23 mouse cellular contexts compared by ENCODE assay signal in the genomic region with DNA sequence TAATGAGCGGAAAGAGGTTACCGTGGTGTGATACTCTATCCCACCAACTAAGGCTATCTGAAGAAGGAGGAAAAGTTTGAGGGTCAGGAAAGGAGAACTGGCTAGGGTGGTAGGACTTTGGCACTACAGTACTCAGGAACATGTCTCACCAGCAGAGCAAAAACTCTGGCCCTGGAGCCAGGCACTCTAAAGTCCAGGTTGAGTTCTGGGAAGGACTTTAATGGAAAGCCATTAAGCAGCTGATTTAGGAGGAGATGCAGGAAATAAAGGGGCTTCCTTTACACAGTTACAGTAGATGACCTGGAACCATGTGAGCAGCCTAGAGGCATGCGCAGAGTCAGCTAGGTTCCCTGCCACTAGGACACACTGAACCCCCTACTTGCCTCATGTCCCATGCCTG. TPM values are rescaled to one million over a fixed set of nuclear protein-coding genes. Genes with fewer than 3 reads are reported as not detected.
DNase-seq lines count a peak whose midpoint lies in the region; ATAC-seq and TF ChIP-seq lines count a peak whose summit lies in the region.
"Had no signal": no experiment of that assay in that cellular context is flagged by ENCODE, and none has a peak within 500 bp of the region (broad histone marks: within the 10 kb centered on the region; RNA-seq: fewer than 3 reads in every experiment).

No protein-coding gene starts in this region.

- no peak for DNase-seq in heart, adult 2 months
- DNase-seq in heart, adult 9 months (ENCODE audit: low spot score in 2 of 2), result no peak
- peak; percentile 91 for DNase-seq in kidney, adult 2 months
- DNase-seq in hindbrain, embryonic 14.5 days (ENCODE audit: low spot score), result no peak
- DNase-seq: adrenal gland, postnatal 10 days; cerebellum, adult 18-20 months; cerebellum, adult 9-11 months; cerebellum, postnatal 36 days; gastrocnemius, postnatal 25 days; heart, postnatal 10 days; heart, postnatal 4 days had no signal

- no peak overlapping the region for H3K9ac ChIP-seq in heart, adult 2 months (ENCODE audit: low read depth, low read length)
- no peak overlapping the region for H3K9ac ChIP-seq in kidney, embryonic 14.5 days (ENCODE audit: low read depth, low read length)
- H3K9ac ChIP-seq in liver, embryonic 16.5 days (ENCODE audit: low read depth, low read length), result no peak overlapping the region
- H3K9ac ChIP-seq in liver, embryonic 12.5 days, result no peak overlapping the region
- no peak overlapping the region for H3K9ac ChIP-seq in hindbrain, embryonic 14.5 days
- H3K9ac ChIP-seq: embryonic facial prominence, embryonic 13.5 days; forebrain, embryonic 12.5 days; hindbrain, embryonic 12.5 days had no signal

- no peak for ATAC-seq in kidney, embryonic 14.5 days (ENCODE audit: low FRiP score, low TSS enrichment)
- ATAC-seq in liver, embryonic 16.5 days (ENCODE audit: low read depth), result 0 out of 2 replicates have a peak, but pooled peaks have one; percentile 25
- no peak for ATAC-seq in liver, embryonic 12.5 days
- ATAC-seq in hindbrain, embryonic 14.5 days (ENCODE audit: low FRiP score), result no peak
- ATAC-seq: forebrain, embryonic 16.5 days had no signal

- no peak overlapping the region for H3K4me3 ChIP-seq in heart, adult 2 months
- H3K4me3 ChIP-seq in kidney, adult 2 months (ENCODE audit: insufficient read depth, low read depth, low read length), result no peak overlapping the region
- no peak overlapping the region for H3K4me3 ChIP-seq in kidney, embryonic 14.5 days (ENCODE audit: low read length)
- no peak overlapping the region for H3K4me3 ChIP-seq in liver, embryonic 16.5 days (ENCODE audit: low read depth, low read length)
- H3K4me3 ChIP-seq in liver, embryonic 12.5 days, result no peak overlapping the region
- no peak overlapping the region for H3K4me3 ChIP-seq in hindbrain, embryonic 14.5 days (replicated peaks; ENCODE audit: low read length)
- H3K4me3 ChIP-seq: embryonic facial prominence, embryonic 13.5 days; forebrain, embryonic 12.5 days; heart, embryonic 10.5 days; hindbrain, embryonic 12.5 days had no signal

- H3K79me2 ChIP-seq in heart, adult 2 months (replicated peaks; ENCODE audit: control insufficient read depth, insufficient read depth, low read length), result peaks cover 9% of the 10 kb centered on the region

- H3K4me2 ChIP-seq in kidney, embryonic 14.5 days (replicated peaks; ENCODE audit: low read depth, low read length), result no peak overlapping the region
- no peak overlapping the region for H3K4me2 ChIP-seq in liver, embryonic 16.5 days (ENCODE audit: low read depth, low read length)
- no peak overlapping the region for H3K4me2 ChIP-seq in liver, embryonic 12.5 days
- no peak overlapping the region for H3K4me2 ChIP-seq in hindbrain, embryonic 14.5 days (replicated peaks)
- H3K4me2 ChIP-seq: embryonic facial prominence, embryonic 13.5 days; forebrain, embryonic 12.5 days; hindbrain, embryonic 12.5 days had no signal

- no peaks in the 10 kb centered on the region for H3K27me3 ChIP-seq in heart, adult 2 months (ENCODE audit: control insufficient read depth, insufficient read depth, low read length)
- H3K27me3 ChIP-seq in kidney, adult 2 months (replicated peaks; ENCODE audit: control insufficient read depth, insufficient read depth, low read length), result no peaks in the 10 kb centered on the region
- H3K27me3 ChIP-seq in kidney, embryonic 14.5 days (ENCODE audit: control insufficient read depth, insufficient read depth, low read length), result no peaks in the 10 kb centered on the region
- no peaks in the 10 kb centered on the region for H3K27me3 ChIP-seq in liver, embryonic 16.5 days (ENCODE audit: control insufficient read depth, insufficient read depth, low read depth, low read length)
- H3K27me3 ChIP-seq in liver, embryonic 12.5 days (replicated peaks), result no peaks in the 10 kb centered on the region
- no peaks in the 10 kb centered on the region for H3K27me3 ChIP-seq in hindbrain, embryonic 14.5 days (ENCODE audit: control insufficient read depth, insufficient read depth, low read length)
- H3K27me3 ChIP-seq: embryonic facial prominence, embryonic 13.5 days; forebrain, embryonic 12.5 days; hindbrain, embryonic 12.5 days had no signal

- peaks cover 21% of the 10 kb centered on the region for H3K36me3 ChIP-seq in heart, adult 2 months (ENCODE audit: control insufficient read depth, insufficient read depth, low read length)
- H3K36me3 ChIP-seq in kidney, adult 2 months (ENCODE audit: control insufficient read depth, insufficient read depth, low read length), result no peaks in the 10 kb centered on the region
- H3K36me3 ChIP-seq in kidney, embryonic 14.5 days (ENCODE audit: control insufficient read depth, insufficient read depth, low read length), result peaks cover 12% of the 10 kb centered on the region; the same call in 1 of the 2 replicates
- H3K36me3 ChIP-seq in liver, embryonic 16.5 days (ENCODE audit: control insufficient read depth, insufficient read depth), result peaks cover 4% of the 10 kb centered on the region
- peaks cover 58% of the 10 kb centered on the region for H3K36me3 ChIP-seq in liver, embryonic 12.5 days
- peaks cover 13% of the 10 kb centered on the region for H3K36me3 ChIP-seq in hindbrain, embryonic 14.5 days (replicated peaks; ENCODE audit: control insufficient read depth, insufficient read depth)

- TF ChIP-seq CTCF in heart, adult 2 months (IDR thresholded peaks at IDR 0.05), result no peak
- no peak for TF ChIP-seq CTCF in kidney, adult 2 months (conservative IDR thresholded peaks at IDR 0.05; ENCODE audit: insufficient read depth, insufficient read length, low read depth, low read length)

- intact Hi-C loops in heart, adult 2 months (cut with DNase I), result loop anchor here (10.0 kb wide), 1 partner anchor 338 kb away; no protein-coding TSS in a partner anchor

- WGBS in heart, adult 2 months, result 73% methylated on average over 3 of the region's 3 CpGs
- WGBS in kidney, adult 2 months, result 55% methylated on average over 3 of the region's 3 CpGs
- 92% methylated on average over 3 of the region's 3 CpGs for WGBS in kidney, embryonic 14.5 days
- 91% methylated on average over 3 of the region's 3 CpGs for WGBS in liver, embryonic 16.5 days (ENCODE audit: insufficient replicate concordance)
- WGBS in liver, embryonic 12.5 days (ENCODE audit: insufficient replicate concordance), result 95% methylated on average over 3 of the region's 3 CpGs
- WGBS in hindbrain, embryonic 14.5 days, result 91% methylated on average over 3 of the region's 3 CpGs

- peak overlapping the region; percentile 10; the same call in 1 of the 2 replicates for H3K27ac ChIP-seq in heart, adult 2 months
- H3K27ac ChIP-seq in kidney, adult 2 months (ENCODE audit: insufficient read depth, low read depth, low read length), result peak overlapping the region; percentile 94
- H3K27ac ChIP-seq in kidney, embryonic 14.5 days (ENCODE audit: low read depth, low read length), result no peak overlapping the region
- 0 out of 2 replicates have a peak overlapping the region, but pooled peaks have one; percentile 22 for H3K27ac ChIP-seq in liver, embryonic 16.5 days (ENCODE audit: low read length)
- no peak overlapping the region for H3K27ac ChIP-seq in liver, embryonic 12.5 days
- H3K27ac ChIP-seq in hindbrain, embryonic 14.5 days, result no peak overlapping the region
- H3K27ac ChIP-seq: embryonic facial prominence, embryonic 13.5 days; forebrain, embryonic 12.5 days; heart, embryonic 10.5 days; hindbrain, embryonic 12.5 days had no signal

- no peaks in the 10 kb centered on the region for H3K9me3 ChIP-seq in kidney, embryonic 14.5 days (ENCODE audit: control insufficient read depth, low read length)
- H3K9me3 ChIP-seq in liver, embryonic 16.5 days (replicated peaks; ENCODE audit: control insufficient read depth, low read length), result no peaks in the 10 kb centered on the region
- no peaks in the 10 kb centered on the region for H3K9me3 ChIP-seq in liver, embryonic 12.5 days (replicated peaks)
- H3K9me3 ChIP-seq in hindbrain, embryonic 14.5 days (ENCODE audit: control insufficient read depth, low read length), result no peaks in the 10 kb centered on the region
- H3K9me3 ChIP-seq: embryonic facial prominence, embryonic 13.5 days; forebrain, embryonic 12.5 days; heart, embryonic 10.5 days; hindbrain, embryonic 12.5 days had no signal

- no peak for TF ChIP-seq POLR2A in heart, adult 2 months (IDR thresholded peaks at IDR 0.05; ENCODE audit: insufficient read depth, low read depth, low read length)
- no peak for TF ChIP-seq POLR2A in kidney, adult 2 months (IDR thresholded peaks at IDR 0.05; ENCODE audit: low read depth, low read length)

- TF ChIP-seq EP300 in heart, adult 2 months (IDR thresholded peaks at IDR 0.05; ENCODE audit: insufficient read depth, low read depth, low read length), result no peak

- H3K4me1 ChIP-seq in heart, adult 2 months (ENCODE audit: control insufficient read depth, insufficient read depth, low read length), result peaks cover 38% of the 10 kb centered on the region
- H3K4me1 ChIP-seq in kidney, adult 2 months (ENCODE audit: control insufficient read depth, insufficient read depth, low read length), result peaks cover 72% of the 10 kb centered on the region
- H3K4me1 ChIP-seq in kidney, embryonic 14.5 days (ENCODE audit: control insufficient read depth, insufficient read depth, low read length), result peaks cover 17% of the 10 kb centered on the region
- peaks cover 27% of the 10 kb centered on the region for H3K4me1 ChIP-seq in liver, embryonic 16.5 days (ENCODE audit: control insufficient read depth, low read depth, low read length)
- peaks cover 83% of the 10 kb centered on the region for H3K4me1 ChIP-seq in liver, embryonic 12.5 days
- H3K4me1 ChIP-seq in hindbrain, embryonic 14.5 days (replicated peaks; ENCODE audit: control insufficient read depth, insufficient read depth, low read length), result peaks cover 4% of the 10 kb centered on the region; the same call in 1 of the 2 replicates

RNA-seq across cellular contexts. Expression of gene Rab5c, which starts 10.8 kb away (rescaled TPM):
- 10 to 100 TPM; 53.0 to 56.3 TPM for total RNA-seq in heart, adult 2 months (2021)
- polyA plus RNA-seq in heart, adult 2 months (2012; rRNA removed), result 69.3 and 97.8 TPM in 2 replicates
- polyA plus RNA-seq in kidney, adult 2 months (2012; rRNA removed), result 445 and 472 TPM in 2 replicates
- 46.8 and 92.8 TPM in 2 replicates for polyA plus RNA-seq in kidney, embryonic 14.5 days (2014; fragmentation: Nextera tagmentation; extraction: Ambion mirVana)
- 21.9 and 22.6 TPM in 2 replicates for polyA plus RNA-seq in liver, embryonic 16.5 days (2015; fragmentation: Nextera tagmentation; extraction: Ambion mirVana)
- 15.9 and 18.1 TPM in 2 replicates for polyA plus RNA-seq in liver, embryonic 12.5 days (2016; fragmentation: Nextera tagmentation; extraction: Ambion mirVana)
- polyA plus RNA-seq in hindbrain, embryonic 14.5 days (2014; fragmentation: Nextera tagmentation; extraction: Ambion mirVana), result 80.5 and 105 TPM in 2 replicates

RNA-seq across cellular contexts. Expression of gene Hspb9, which starts 13.6 kb away (rescaled TPM):
- not detected for total RNA-seq in heart, adult 2 months (2021)
- 0.50 and 0.62 TPM in 2 replicates for polyA plus RNA-seq in heart, adult 2 months (2012; rRNA removed)
- polyA plus RNA-seq in kidney, adult 2 months (2012; rRNA removed), result 0.48 and 0.49 TPM in 2 replicates
- polyA plus RNA-seq in kidney, embryonic 14.5 days (2014; fragmentation: Nextera tagmentation; extraction: Ambion mirVana), result 0.47 TPM in 1 of 2 replicates, not detected in the other
- polyA plus RNA-seq in liver, embryonic 16.5 days (2015; fragmentation: Nextera tagmentation; extraction: Ambion mirVana), result 0.24 TPM in 1 of 2 replicates, not detected in the other
- polyA plus RNA-seq in liver, embryonic 12.5 days (2016; fragmentation: Nextera tagmentation; extraction: Ambion mirVana), result 0.29 and 0.33 TPM in 2 replicates
- not detected in 2 replicates for polyA plus RNA-seq in hindbrain, embryonic 14.5 days (2014; fragmentation: Nextera tagmentation; extraction: Ambion mirVana)
- total RNA-seq: gastrocnemius, postnatal 25 days; granulocyte monocyte progenitor cell, adult 5-6 weeks; heart, postnatal 10 days; heart, postnatal 4 days had no signal
- polyA plus RNA-seq: embryonic facial prominence, embryonic 13.5 days; forebrain, embryonic 16.5 days; frontal cortex, adult 2 months; heart, embryonic 14.5 days had no signal

RNA-seq across cellular contexts. Expression of gene Kat2a, which starts 14.9 kb away (rescaled TPM):
- total RNA-seq in heart, adult 2 months (2021), result 10 to 100 TPM; 13.1 to 14.0 TPM
- 18.9 and 21.7 TPM in 2 replicates for polyA plus RNA-seq in heart, adult 2 months (2012; rRNA removed)
- polyA plus RNA-seq in kidney, adult 2 months (2012; rRNA removed), result 25.9 and 29.0 TPM in 2 replicates
- 44.3 and 74.5 TPM in 2 replicates for polyA plus RNA-seq in kidney, embryonic 14.5 days (2014; fragmentation: Nextera tagmentation; extraction: Ambion mirVana)
- 9.9 and 12.0 TPM in 2 replicates for polyA plus RNA-seq in liver, embryonic 16.5 days (2015; fragmentation: Nextera tagmentation; extraction: Ambion mirVana)
- polyA plus RNA-seq in liver, embryonic 12.5 days (2016; fragmentation: Nextera tagmentation; extraction: Ambion mirVana), result 39.4 and 40.2 TPM in 2 replicates
- polyA plus RNA-seq in hindbrain, embryonic 14.5 days (2014; fragmentation: Nextera tagmentation; extraction: Ambion mirVana), result 57.8 and 64.1 TPM in 2 replicates

RNA-seq across cellular contexts. Expression of gene Dhx58, which starts 23.1 kb away (rescaled TPM):
- total RNA-seq in heart, adult 2 months (2021), result under 1 TPM; 0.55 to 0.70 TPM
- 2.8 and 3.0 TPM in 2 replicates for polyA plus RNA-seq in heart, adult 2 months (2012; rRNA removed)
- 3.7 and 6.2 TPM in 2 replicates for polyA plus RNA-seq in kidney, adult 2 months (2012; rRNA removed)
- 3.2 TPM in 2 replicates for polyA plus RNA-seq in kidney, embryonic 14.5 days (2014; fragmentation: Nextera tagmentation; extraction: Ambion mirVana)
- polyA plus RNA-seq in liver, embryonic 16.5 days (2015; fragmentation: Nextera tagmentation; extraction: Ambion mirVana), result 1.9 and 2.2 TPM in 2 replicates
- 1.5 and 2.1 TPM in 2 replicates for polyA plus RNA-seq in liver, embryonic 12.5 days (2016; fragmentation: Nextera tagmentation; extraction: Ambion mirVana)
- 0.85 and 1.7 TPM in 2 replicates for polyA plus RNA-seq in hindbrain, embryonic 14.5 days (2014; fragmentation: Nextera tagmentation; extraction: Ambion mirVana)

RNA-seq across cellular contexts. Expression of gene Kcnh4, which starts 32.5 kb away (rescaled TPM):
- not detected for total RNA-seq in heart, adult 2 months (2021)
- 0.04 TPM in 1 of 2 replicates, not detected in the other for polyA plus RNA-seq in heart, adult 2 months (2012; rRNA removed)
- polyA plus RNA-seq in kidney, adult 2 months (2012; rRNA removed), result 0.04 and 0.08 TPM in 2 replicates
- 0.07 TPM in 1 of 2 replicates, not detected in the other for polyA plus RNA-seq in kidney, embryonic 14.5 days (2014; fragmentation: Nextera tagmentation; extraction: Ambion mirVana)
- polyA plus RNA-seq in liver, embryonic 16.5 days (2015; fragmentation: Nextera tagmentation; extraction: Ambion mirVana), result not detected in 2 replicates
- not detected in 2 replicates for polyA plus RNA-seq in liver, embryonic 12.5 days (2016; fragmentation: Nextera tagmentation; extraction: Ambion mirVana)
- polyA plus RNA-seq in hindbrain, embryonic 14.5 days (2014; fragmentation: Nextera tagmentation; extraction: Ambion mirVana), result 7.6 and 8.8 TPM in 2 replicates
- total RNA-seq: gastrocnemius, postnatal 25 days; granulocyte monocyte progenitor cell, adult 5-6 weeks; heart, postnatal 10 days; heart, postnatal 4 days had no signal
- polyA plus RNA-seq: C2C12; heart, embryonic 10.5 days; heart, embryonic 14.5 days had no signal

Comparison
In these comparisons a context has a peak if more than half of its experiments do, and no peak if none do; other contexts are left out.
1. H3K27ac ChIP-seq: peak in heart, adult 2 months (single experiment), kidney, adult 2 months (single experiment) and liver, embryonic 16.5 days (single experiment); none in kidney, embryonic 14.5 days (single experiment), liver, embryonic 12.5 days (single experiment) and hindbrain, embryonic 14.5 days (single experiment).